In the genomic region with DNA sequence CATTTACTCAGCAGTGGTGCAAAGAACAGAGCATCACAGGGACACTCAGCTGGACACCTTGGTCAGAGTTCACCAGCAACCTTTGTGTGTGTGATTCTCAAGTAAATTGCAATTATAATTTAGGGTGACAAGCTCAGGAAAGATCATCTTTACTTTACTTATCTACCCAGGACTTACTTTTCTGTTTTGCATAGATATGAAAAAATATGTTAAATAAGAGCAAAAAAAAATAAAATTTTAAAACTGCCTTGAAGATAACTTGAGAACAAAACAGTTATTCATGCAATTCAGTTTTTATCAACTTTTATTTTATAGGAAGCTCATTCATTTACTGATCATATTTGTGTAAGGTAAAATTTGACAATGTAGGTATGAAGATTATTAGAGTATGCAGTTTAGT, we compare ENCODE assay signal across 30 mouse cellular contexts.
"Had no signal": no experiment of that assay in that cellular context is flagged by ENCODE, and none has a peak within 500 bp of the region (broad histone marks: within the 10 kb centered on the region; RNA-seq: fewer than 3 reads in every experiment).

No protein-coding gene starts in this region.

- H3K27me3 ChIP-seq: heart, embryonic 12.5 days; heart, embryonic 13.5 days; heart, embryonic 15.5 days; hindbrain, embryonic 12.5 days; hindbrain, embryonic 13.5 days; hindbrain, embryonic 15.5 days; intestine, embryonic 15.5 days; kidney, embryonic 15.5 days had no signal

- H3K9ac ChIP-seq: heart, embryonic 12.5 days; heart, embryonic 13.5 days; heart, embryonic 15.5 days; hindbrain, embryonic 12.5 days; hindbrain, embryonic 13.5 days; hindbrain, embryonic 14.5 days; hindbrain, embryonic 15.5 days; intestine, embryonic 15.5 days; kidney, embryonic 15.5 days had no signal

- H3K9me3 ChIP-seq: heart, embryonic 10.5 days; heart, embryonic 13.5 days; heart, embryonic 15.5 days; hindbrain, embryonic 10.5 days; hindbrain, embryonic 12.5 days; hindbrain, embryonic 13.5 days; hindbrain, embryonic 15.5 days; intestine, embryonic 15.5 days; kidney, embryonic 15.5 days had no signal

- H3K4me3 ChIP-seq: heart, embryonic 10.5 days; heart, embryonic 12.5 days; heart, embryonic 13.5 days; heart, embryonic 15.5 days; hindbrain, embryonic 10.5 days; hindbrain, embryonic 12.5 days; hindbrain, embryonic 13.5 days; hindbrain, embryonic 15.5 days; intestine, embryonic 15.5 days; kidney, embryonic 15.5 days; layer of hippocampus, adult 2 months had no signal

- H3K36me3 ChIP-seq: heart, embryonic 10.5 days; heart, embryonic 12.5 days; heart, embryonic 13.5 days; heart, embryonic 15.5 days; hindbrain, embryonic 10.5 days; hindbrain, embryonic 12.5 days; hindbrain, embryonic 13.5 days; hindbrain, embryonic 15.5 days; intestine, embryonic 15.5 days; kidney, embryonic 15.5 days had no signal

- H3K4me1 ChIP-seq: heart, embryonic 10.5 days; heart, embryonic 12.5 days; heart, embryonic 13.5 days; heart, embryonic 15.5 days; hindbrain, embryonic 10.5 days; hindbrain, embryonic 12.5 days; hindbrain, embryonic 13.5 days; hindbrain, embryonic 15.5 days; intestine, embryonic 15.5 days; kidney, embryonic 15.5 days had no signal

- DNase-seq: heart, postnatal 10 days; heart, postnatal 14 days; heart, postnatal 36 days; heart, postnatal 4 days; kidney, adult 11 months; kidney, adult 18-20 months; kidney, adult 2 months; kidney, adult 8-10 months; kidney, adult 9 months; kidney, postnatal 10 days; kidney, postnatal 14 days; kidney, postnatal 25 days; kidney, postnatal 36 days; kidney, postnatal 4 days; layer of hippocampus, adult 9-11 months; layer of hippocampus, postnatal 36 days had no signal

- H3K27ac ChIP-seq: heart, embryonic 10.5 days; heart, embryonic 13.5 days; heart, embryonic 15.5 days; hindbrain, embryonic 10.5 days; hindbrain, embryonic 12.5 days; hindbrain, embryonic 13.5 days; hindbrain, embryonic 14.5 days; hindbrain, embryonic 15.5 days; hindbrain, postnatal 0 days; intestine, embryonic 15.5 days; kidney, embryonic 15.5 days; kidney, postnatal 0 days; layer of hippocampus, adult 2 months had no signal
